Mouse (Mus musculus) layer of hippocampus, adult 9-11 months (tissue): ENCODE measurements around the gene Snx29.
"Not testable (repeated sequence)": the region's sequence is repeated elsewhere in the genome, so short reads cannot be mapped to it uniquely, and the experiment has no call there.

ENCODE experiments used
- DNase-seq: peaks from one replicate; pipeline ENCODE4 v3.0.0; 2022

The Snx29 gene

GRCm38 (mm10) chr16:11550043-11550725, 227.5 kb downstream of the Snx29 start:
- DNase-seq = peak; percentile 76

GRCm38 (mm10) chr16:11561714-11562113, 239.0 kb downstream of the Snx29 start:
- DNase-seq = no peak

- no peak for DNase-seq
Measured at GRCm38 (mm10) chr16:11563846-11564245, 241.1 kb downstream of the Snx29 start.

- DNase-seq = no peak
Measured at GRCm38 (mm10) chr16:11565126-11565525, 242.4 kb downstream of the Snx29 start.

GRCm38 (mm10) chr16:11567594-11567993, 244.9 kb downstream of the Snx29 start:
- no peak for DNase-seq

- peak; percentile 58 for DNase-seq
Measured at GRCm38 (mm10) chr16:11568095-11568494, 245.4 kb downstream of the Snx29 start.

GRCm38 (mm10) chr16:11568601-11569000, 245.9 kb downstream of the Snx29 start:
- DNase-seq = no peak

- DNase-seq = no peak
Measured at GRCm38 (mm10) chr16:11569127-11569526, 246.4 kb downstream of the Snx29 start.

- no peak for DNase-seq
Measured at GRCm38 (mm10) chr16:11570072-11570471, 247.4 kb downstream of the Snx29 start.

- no peak for DNase-seq
Measured at GRCm38 (mm10) chr16:11574517-11574916, 251.8 kb downstream of the Snx29 start.

- DNase-seq = not testable (repeated sequence)
Measured at GRCm38 (mm10) chr16:11575733-11576132, 253.0 kb downstream of the Snx29 start.

GRCm38 (mm10) chr16:11577541-11578255, 255.0 kb downstream of the Snx29 start:
- no peak for DNase-seq

- DNase-seq = peak; percentile 72
Measured at GRCm38 (mm10) chr16:11579676-11580098, 257.0 kb downstream of the Snx29 start.

- DNase-seq = no peak
Measured at GRCm38 (mm10) chr16:11583941-11584639, 261.4 kb downstream of the Snx29 start.

- DNase-seq = no peak
Measured at GRCm38 (mm10) chr16:11588689-11589088, 266.0 kb downstream of the Snx29 start.

- DNase-seq = no peak
Measured at GRCm38 (mm10) chr16:11589336-11589735, 266.6 kb downstream of the Snx29 start.

GRCm38 (mm10) chr16:11589782-11590695, 267.3 kb downstream of the Snx29 start:
- DNase-seq = no peak

GRCm38 (mm10) chr16:11596599-11596998, 273.9 kb downstream of the Snx29 start:
- no peak for DNase-seq

- no peak for DNase-seq
Measured at GRCm38 (mm10) chr16:11597769-11598168, 275.1 kb downstream of the Snx29 start.

GRCm38 (mm10) chr16:11599523-11599922, 276.8 kb downstream of the Snx29 start:
- peak; percentile 56 for DNase-seq

GRCm38 (mm10) chr16:11601336-11602082, 278.8 kb downstream of the Snx29 start:
- no peak for DNase-seq
